Mouse (Mus musculus): ENCODE data around the gene Bcl6b.

DNA sequence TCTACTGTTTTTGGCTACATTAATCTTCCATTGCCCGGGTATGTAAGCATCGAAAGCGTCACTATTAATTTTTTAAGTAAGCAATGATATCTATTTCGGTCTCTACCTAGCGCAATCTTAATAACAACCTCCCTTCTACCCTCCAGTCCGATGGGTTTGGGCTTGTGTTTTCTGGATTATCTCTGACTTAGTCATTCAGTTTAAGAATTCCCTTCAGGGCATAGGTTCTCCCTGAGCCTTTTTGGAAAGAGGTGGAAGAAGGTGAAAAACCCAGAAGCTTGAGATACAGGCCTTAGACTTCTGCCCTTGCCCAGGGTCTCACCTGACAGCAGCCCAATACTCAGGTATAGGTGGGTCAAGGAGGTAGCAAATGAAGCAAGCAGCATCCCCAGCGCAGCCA is 9.7 kb downstream of the Bcl6b start:
- TF ChIP-seq POLR2A (IDR thresholded peaks at IDR 0.05; ENCODE audit: control insufficient read depth, extremely low read depth, insufficient read depth, low read length, poor library complexity) (no peak), CTCF (IDR thresholded peaks at IDR 0.05; ENCODE audit: borderline replicate concordance, control insufficient read depth, extremely low read depth, insufficient read depth, low read length, poor library complexity) (no peak)

Data from thymus, adult 2 months (tissue).